Mouse (Mus musculus): ENCODE data around the gene Itpr3. TPM values are rescaled to one million over a fixed set of nuclear protein-coding genes. Genes with fewer than 3 reads are reported as not detected.

Gene Itpr3
- polyA plus RNA-seq (2016; fragmentation: Nextera tagmentation; extraction: Ambion mirVana) = 1.4 and 2.2 TPM in 2 replicates

DNA sequence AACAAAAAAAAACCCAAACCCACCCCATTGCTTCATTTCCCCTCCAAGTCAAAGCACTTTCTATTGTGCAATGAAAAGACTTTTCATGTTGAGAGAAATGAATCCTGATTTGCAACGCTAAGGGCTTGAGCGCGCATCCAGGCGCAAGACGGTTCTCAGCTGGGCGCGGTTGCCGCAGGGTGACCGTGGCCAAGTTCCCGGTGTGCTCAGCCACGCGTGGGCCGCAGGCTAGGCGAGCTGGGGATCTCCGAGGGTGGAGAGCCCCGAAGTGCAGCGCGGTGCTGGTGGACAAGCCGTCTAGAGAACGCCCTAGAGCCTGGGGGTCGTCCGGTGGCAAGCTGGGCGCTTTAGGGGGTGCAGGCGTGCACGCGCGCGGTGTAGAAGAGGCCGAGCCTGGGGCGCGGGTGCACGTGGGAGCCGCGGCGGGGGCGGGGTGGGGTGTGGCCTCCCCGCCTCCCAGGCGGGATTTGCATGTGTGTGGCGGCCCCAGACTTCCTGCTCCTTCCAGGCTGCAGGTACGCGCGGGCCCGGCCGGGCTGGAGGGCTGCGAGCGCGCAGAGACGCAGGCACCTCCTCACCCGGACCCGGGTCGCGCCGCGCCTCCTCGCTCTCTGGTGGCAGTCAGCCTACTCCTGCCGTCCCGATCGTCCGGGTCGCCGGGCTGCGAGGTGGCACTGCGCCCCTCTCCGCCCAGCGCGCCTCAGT is at the start of gene Itpr3:
Gene Itpr3, plus strand, starts transcription at position 493 of the 705 bp plus-strand sequence.
- Histone ChIP-seq H3K27ac (replicated peaks) (no peak within 1 kb of the TSS), H3K4me3 (peak within 1 kb of the TSS; percentile 43), H3K27me3 (peaks cover 64% of the 10 kb centered on the region), H3K9ac (replicated peaks) (peak within 1 kb of the TSS; percentile 44), H3K9me3 (no peaks in the 10 kb centered on the region), H3K4me2 (replicated peaks) (peak within 1 kb of the TSS; percentile 65), H3K36me3 (no peaks in the 10 kb centered on the region), H3K4me1 (peaks cover 10% of the 10 kb centered on the region)
- under 1% methylated on average over 56 of the region's 66 CpGs for whole genome bisulfite sequencing
- no peak for ATAC-seq (ENCODE audit: low FRiP score, low read depth)

- 83% methylated on average over 2 of the region's 2 CpGs for WGBS
- Histone ChIP-seq H3K36me3 (no peaks in the 10 kb centered on the region), H3K9me3 (no peaks in the 10 kb centered on the region), H3K4me3 (no peak overlapping the region), H3K9ac (replicated peaks) (no peak overlapping the region), H3K27me3 (no peaks in the 10 kb centered on the region), H3K4me1 (no peaks in the 10 kb centered on the region), H3K27ac (replicated peaks) (no peak overlapping the region), H3K4me2 (replicated peaks) (no peak overlapping the region)
- no peak for ATAC-seq (ENCODE audit: low FRiP score, low read depth)
These were observed 48.8 kb upstream of the Itpr3 start for GRCm38 (mm10) chr17:27008277-27008676.

DNA sequence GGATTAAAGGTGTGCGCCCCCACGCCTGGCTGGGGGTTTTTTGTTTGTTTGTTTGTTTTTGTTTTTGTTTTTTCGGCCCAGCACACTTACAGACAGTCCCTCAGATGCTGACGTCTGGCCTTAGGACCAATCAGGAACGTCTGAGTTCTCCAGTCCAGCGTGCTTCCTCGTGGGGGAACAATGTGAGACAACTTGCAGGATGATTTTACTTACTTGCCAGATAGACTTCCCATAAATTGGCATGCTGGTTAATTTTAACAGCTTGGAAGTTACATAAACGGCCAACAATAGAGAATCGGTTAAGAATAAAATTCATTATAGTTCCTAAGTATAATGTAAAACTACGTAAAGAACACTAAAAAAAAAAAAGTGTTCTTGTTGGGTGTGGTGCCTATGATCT is 45.9 kb upstream of the Itpr3 start:
- no peaks in the 10 kb centered on the region for H3K4me1 ChIP-seq
- no peak for ATAC-seq (ENCODE audit: low FRiP score, low read depth)
- no peak overlapping the region for H3K9ac ChIP-seq (replicated peaks)
- no peaks in the 10 kb centered on the region for H3K27me3 ChIP-seq
- 91% methylated on average over 10 of the region's 10 CpGs for WGBS
- no peaks in the 10 kb centered on the region for H3K9me3 ChIP-seq
- no peak overlapping the region for H3K4me2 ChIP-seq (replicated peaks)
- no peak overlapping the region for H3K27ac ChIP-seq (replicated peaks)
- no peaks in the 10 kb centered on the region for H3K36me3 ChIP-seq
- no peak overlapping the region for H3K4me3 ChIP-seq

- Histone ChIP-seq H3K4me3 (no peak overlapping the region), H3K27me3 (no peaks in the 10 kb centered on the region), H3K9me3 (no peaks in the 10 kb centered on the region), H3K9ac (replicated peaks) (no peak overlapping the region), H3K27ac (replicated peaks) (no peak overlapping the region), H3K4me2 (replicated peaks) (no peak overlapping the region), H3K4me1 (no peaks in the 10 kb centered on the region), H3K36me3 (no peaks in the 10 kb centered on the region)
- WGBS = 70% methylated on average over 14 of the region's 14 CpGs
- ATAC-seq (ENCODE audit: low FRiP score, low read depth) = no peak
These were observed 45.0 kb upstream of the Itpr3 start for GRCm38 (mm10) chr17:27011998-27012672.

DNA sequence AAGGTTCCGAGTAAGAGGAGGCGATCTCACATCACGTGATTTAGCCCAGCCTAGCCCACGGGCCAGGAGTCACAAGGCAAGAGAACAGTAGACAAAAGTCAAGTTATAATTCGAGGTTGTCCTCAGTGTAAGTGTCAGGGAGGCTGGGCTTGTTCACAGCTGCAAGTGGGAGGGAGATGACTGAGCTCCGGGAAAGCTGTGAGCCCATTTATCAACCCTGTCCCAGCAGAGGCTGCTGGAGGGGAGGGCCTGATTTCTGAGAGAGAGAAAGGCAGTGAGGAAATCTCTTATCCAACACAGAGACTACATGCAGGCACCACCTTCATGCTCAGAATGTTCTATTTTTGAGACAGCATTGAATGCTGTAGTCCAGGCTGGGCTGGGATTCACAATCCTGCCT is 44.2 kb upstream of the Itpr3 start:
- Histone ChIP-seq H3K4me2 (replicated peaks) (no peak overlapping the region), H3K27me3 (no peaks in the 10 kb centered on the region), H3K4me3 (no peak overlapping the region), H3K9ac (replicated peaks) (no peak overlapping the region), H3K9me3 (no peaks in the 10 kb centered on the region), H3K36me3 (no peaks in the 10 kb centered on the region), H3K27ac (replicated peaks) (no peak overlapping the region), H3K4me1 (peaks cover 6% of the 10 kb centered on the region; the same call in 1 of the 2 replicates)
- ATAC-seq (ENCODE audit: low FRiP score, low read depth) = no peak
- WGBS = 55% methylated on average over 6 of the region's 6 CpGs

- H3K4me2 ChIP-seq (replicated peaks) = peak overlapping the region; percentile 66
- no peaks in the 10 kb centered on the region for H3K9me3 ChIP-seq
- H3K36me3 ChIP-seq = peaks cover 30% of the 10 kb centered on the region
- peak overlapping the region; percentile 55 for H3K9ac ChIP-seq (replicated peaks)
- H3K4me1 ChIP-seq = peaks cover 15% of the 10 kb centered on the region
- H3K27me3 ChIP-seq = no peaks in the 10 kb centered on the region
- peak overlapping the region; percentile 48 for H3K4me3 ChIP-seq
- WGBS = 8% methylated on average over 34 of the region's 34 CpGs
- H3K27ac ChIP-seq (replicated peaks) = 0 out of 2 replicates have a peak overlapping the region, but pooled peaks have one; percentile 10
- ATAC-seq (ENCODE audit: low FRiP score, low read depth) = peak; percentile 86
These were observed 39.3 kb upstream of the Itpr3 start for GRCm38 (mm10) chr17:27017564-27018499.

DNA sequence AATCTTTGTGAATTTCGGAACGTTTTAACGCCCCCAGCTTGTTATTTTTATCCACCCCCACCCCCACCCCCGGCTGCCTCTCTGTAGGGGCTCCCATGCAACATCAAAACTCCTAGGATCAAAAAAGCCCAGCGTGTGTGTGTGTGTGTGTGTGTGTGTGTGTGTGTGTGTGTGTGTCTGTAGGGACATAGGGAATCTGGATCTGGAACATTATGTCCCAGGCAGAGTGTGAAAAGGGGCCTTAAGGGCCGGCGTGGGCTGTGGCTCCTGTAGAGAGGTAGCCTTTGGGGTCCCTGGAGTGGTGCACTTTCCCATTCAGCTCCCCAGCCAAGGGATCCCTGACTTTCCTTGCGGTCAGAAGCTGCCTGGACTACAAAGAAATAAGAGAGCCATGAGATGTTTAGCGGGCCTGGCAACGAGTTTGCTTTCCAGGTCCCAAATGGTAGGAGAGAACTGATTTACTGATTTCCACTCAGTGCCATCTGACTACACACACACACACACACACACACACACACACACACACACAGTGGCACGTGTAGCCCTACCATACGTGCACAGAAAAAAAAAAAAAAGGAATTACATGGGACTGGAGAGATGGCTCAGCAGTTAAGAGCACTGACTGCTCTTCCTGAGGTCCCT is 38.4 kb upstream of the Itpr3 start:
- no peak for ATAC-seq (ENCODE audit: low FRiP score, low read depth)
- H3K4me3 ChIP-seq = peak overlapping the region; percentile 48
- no peaks in the 10 kb centered on the region for H3K27me3 ChIP-seq
- H3K9ac ChIP-seq (replicated peaks) = peak overlapping the region; percentile 50
- H3K36me3 ChIP-seq = peaks cover 37% of the 10 kb centered on the region
- peak overlapping the region; percentile 66 for H3K4me2 ChIP-seq (replicated peaks)
- 0 out of 2 replicates have a peak overlapping the region, but pooled peaks have one; percentile 10 for H3K27ac ChIP-seq (replicated peaks)
- no peaks in the 10 kb centered on the region for H3K9me3 ChIP-seq
- 51% methylated on average over 12 of the region's 12 CpGs for WGBS
- peaks cover 15% of the 10 kb centered on the region for H3K4me1 ChIP-seq

GRCm38 (mm10) chr17:27021076-27021475 is 36.0 kb upstream of the Itpr3 start:
- no peak overlapping the region for H3K4me3 ChIP-seq
- no peak overlapping the region for H3K9ac ChIP-seq (replicated peaks)
- peaks cover 60% of the 10 kb centered on the region for H3K36me3 ChIP-seq
- peaks cover 15% of the 10 kb centered on the region for H3K4me1 ChIP-seq
- no peaks in the 10 kb centered on the region for H3K9me3 ChIP-seq
- no peaks in the 10 kb centered on the region for H3K27me3 ChIP-seq
- no peak overlapping the region for H3K4me2 ChIP-seq (replicated peaks)
- no peak for ATAC-seq (ENCODE audit: low FRiP score, low read depth)
- no peak overlapping the region for H3K27ac ChIP-seq (replicated peaks)
- WGBS = 91% methylated on average over 14 of the region's 14 CpGs

- ATAC-seq (ENCODE audit: low FRiP score, low read depth) = no peak
- Histone ChIP-seq H3K9me3 (no peaks in the 10 kb centered on the region), H3K4me3 (no peak overlapping the region), H3K36me3 (peaks cover 63% of the 10 kb centered on the region), H3K9ac (replicated peaks) (no peak overlapping the region), H3K4me1 (peaks cover 15% of the 10 kb centered on the region), H3K4me2 (replicated peaks) (no peak overlapping the region), H3K27ac (replicated peaks) (no peak overlapping the region), H3K27me3 (no peaks in the 10 kb centered on the region)
- 94% methylated on average over 9 of the region's 9 CpGs for WGBS
These were observed 35.4 kb upstream of the Itpr3 start for GRCm38 (mm10) chr17:27021736-27022135.

- Histone ChIP-seq H3K9me3 (no peaks in the 10 kb centered on the region), H3K4me2 (replicated peaks) (no peak overlapping the region), H3K27ac (replicated peaks) (no peak overlapping the region), H3K4me1 (peaks cover 15% of the 10 kb centered on the region), H3K4me3 (no peak overlapping the region), H3K27me3 (no peaks in the 10 kb centered on the region), H3K9ac (replicated peaks) (no peak overlapping the region), H3K36me3 (peaks cover 63% of the 10 kb centered on the region)
- no peak for ATAC-seq (ENCODE audit: low FRiP score, low read depth)
- 96% methylated on average over 4 of the region's 4 CpGs for WGBS
These were observed 33.8 kb upstream of the Itpr3 start for GRCm38 (mm10) chr17:27023342-27023741.

DNA sequence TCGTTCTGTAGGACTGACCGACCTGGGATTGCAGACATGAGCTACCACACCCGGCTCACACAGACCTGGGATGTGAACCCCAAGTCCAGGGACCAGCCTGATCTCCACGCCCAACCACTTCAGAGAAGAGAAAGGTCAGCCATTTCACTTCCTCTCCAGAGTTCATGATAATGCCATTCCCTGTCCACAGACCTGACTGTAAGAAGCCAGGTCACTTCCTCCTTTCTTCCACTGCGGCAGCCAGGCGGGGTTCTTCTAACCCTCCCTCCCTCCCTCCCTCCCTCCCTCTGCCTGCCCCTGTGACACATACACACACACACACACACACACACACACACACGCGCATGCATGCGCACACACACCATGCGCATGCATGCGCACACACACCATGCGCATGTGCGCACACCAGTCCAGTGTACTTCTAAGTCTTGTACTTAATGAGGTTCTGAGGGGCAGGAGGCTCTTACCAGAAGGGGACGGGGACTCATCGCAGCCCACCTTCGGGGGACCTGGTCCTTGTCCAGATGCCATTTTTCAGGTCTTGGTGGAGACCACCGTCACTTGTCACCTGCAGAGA is 31.7 kb upstream of the Itpr3 start:
- Histone ChIP-seq H3K4me2 (replicated peaks) (no peak overlapping the region), H3K9me3 (no peaks in the 10 kb centered on the region), H3K9ac (replicated peaks) (no peak overlapping the region), H3K27me3 (no peaks in the 10 kb centered on the region), H3K4me1 (peaks cover 15% of the 10 kb centered on the region), H3K36me3 (peaks cover 57% of the 10 kb centered on the region), H3K27ac (replicated peaks) (no peak overlapping the region), H3K4me3 (no peak overlapping the region)
- WGBS = 97% methylated on average over 17 of the region's 17 CpGs
- no peak for ATAC-seq (ENCODE audit: low FRiP score, low read depth)

Measured in midbrain, embryonic 12.5 days (tissue).